ENCODE assay signal across 8 mouse cellular contexts in genomic region chr17:29263840-29264633, GRCm38 (mm10). TPM values are rescaled to one million over a fixed set of nuclear protein-coding genes. Genes with fewer than 3 reads are reported as not detected.
DNase-seq lines count a peak whose midpoint lies in the region; ATAC-seq and TF ChIP-seq lines count a peak whose summit lies in the region.

Gene Ppil1, minus strand, starts transcription at chr17:29264186.

- peak; percentile 57; the same call in 1 of the 2 replicates for ATAC-seq in embryonic facial prominence, embryonic 12.5 days (ENCODE audit: insufficient number of reproducible peaks, insufficient read depth, low FRiP score, low TSS enrichment)
- ATAC-seq in limb, embryonic 14.5 days (ENCODE audit: low FRiP score, low read depth), result peak; percentile 79
- ATAC-seq in midbrain, postnatal 0 days (ENCODE audit: low FRiP score), result peak; percentile 78

- peak within 1 kb of the TSS; percentile 99 for H3K27ac ChIP-seq in embryonic facial prominence, embryonic 12.5 days
- peak within 1 kb of the TSS; percentile 97 for H3K27ac ChIP-seq in kidney, adult 2 months (ENCODE audit: insufficient read depth, low read depth, low read length)
- peak within 1 kb of the TSS; percentile 96 for H3K27ac ChIP-seq in limb, embryonic 14.5 days (replicated peaks; ENCODE audit: low read depth, low read length)
- peak within 1 kb of the TSS; percentile 93 for H3K27ac ChIP-seq in midbrain, postnatal 0 days (ENCODE audit: low read depth, low read length)

- no peak for TF ChIP-seq POLR2A in kidney, adult 2 months (IDR thresholded peaks at IDR 0.05; ENCODE audit: low read depth, low read length)
- peak; percentile 52; the same call in 1 of the 2 replicates for TF ChIP-seq POLR2A in limb, embryonic 14.5 days (IDR thresholded peaks at IDR 0.05; ENCODE audit: borderline replicate concordance, extremely low read depth, insufficient read depth, insufficient read length)

- peak; percentile 92 for DNase-seq in 3T3-L1 (ENCODE audit: low read depth, low spot score)
- DNase-seq in adrenal gland, postnatal 25 days, result peak; percentile 83
- DNase-seq in heart, adult 18-20 months, result peak; percentile 87 to 93
- DNase-seq in kidney, adult 2 months, result peak; percentile 87
- peak; percentile 91 for DNase-seq in limb, embryonic 14.5 days (ENCODE audit: low spot score)
- DNase-seq in midbrain, postnatal 0 days (ENCODE audit: low spot score), result peak; percentile 84
- DNase-seq in spleen, postnatal 14 days (ENCODE audit: low spot score in 2 of 2), result peak; percentile 67 to 73

- H3K4me1 ChIP-seq in embryonic facial prominence, embryonic 12.5 days, result peaks cover 29% of the 10 kb centered on the region
- peaks cover 13% of the 10 kb centered on the region; the same call in 1 of the 2 replicates for H3K4me1 ChIP-seq in kidney, adult 2 months (ENCODE audit: control insufficient read depth, insufficient read depth, low read length)
- peaks cover 13% of the 10 kb centered on the region for H3K4me1 ChIP-seq in limb, embryonic 14.5 days (ENCODE audit: control insufficient read depth, insufficient read depth, low read length)
- peaks cover 8% of the 10 kb centered on the region; the same call in 1 of the 2 replicates for H3K4me1 ChIP-seq in midbrain, postnatal 0 days (ENCODE audit: insufficient read depth, low read length)

- peaks cover 22% of the 10 kb centered on the region for H3K36me3 ChIP-seq in embryonic facial prominence, embryonic 12.5 days
- H3K36me3 ChIP-seq in kidney, adult 2 months (ENCODE audit: control insufficient read depth, insufficient read depth, low read length), result no peaks in the 10 kb centered on the region
- H3K36me3 ChIP-seq in limb, embryonic 14.5 days (ENCODE audit: control insufficient read depth, insufficient read depth, low read length), result peaks cover 21% of the 10 kb centered on the region
- H3K36me3 ChIP-seq in midbrain, postnatal 0 days (ENCODE audit: insufficient read depth, low read length), result peaks cover 4% of the 10 kb centered on the region; the same call in 1 of the 2 replicates

- H3K9me3 ChIP-seq in embryonic facial prominence, embryonic 12.5 days, result no peaks in the 10 kb centered on the region
- no peaks in the 10 kb centered on the region for H3K9me3 ChIP-seq in limb, embryonic 14.5 days (ENCODE audit: control insufficient read depth, low read length)
- H3K9me3 ChIP-seq in midbrain, postnatal 0 days (ENCODE audit: low read length), result no peaks in the 10 kb centered on the region

- no peak for TF ChIP-seq CTCF in kidney, adult 2 months (conservative IDR thresholded peaks at IDR 0.05; ENCODE audit: insufficient read depth, insufficient read length, low read depth, low read length)
- TF ChIP-seq CTCF in midbrain, postnatal 0 days (IDR thresholded peaks at IDR 0.05), result no peak

- H3K4me3 ChIP-seq in embryonic facial prominence, embryonic 12.5 days, result peak within 1 kb of the TSS; percentile 89
- H3K4me3 ChIP-seq in kidney, adult 2 months (ENCODE audit: insufficient read depth, low read depth, low read length), result peak within 1 kb of the TSS; percentile 82
- peak within 1 kb of the TSS; percentile 73 for H3K4me3 ChIP-seq in limb, embryonic 14.5 days (replicated peaks; ENCODE audit: low read length)
- H3K4me3 ChIP-seq in midbrain, postnatal 0 days (ENCODE audit: low read depth, low read length), result peak within 1 kb of the TSS; percentile 75

- no peaks in the 10 kb centered on the region for H3K27me3 ChIP-seq in embryonic facial prominence, embryonic 12.5 days
- H3K27me3 ChIP-seq in kidney, adult 2 months (replicated peaks; ENCODE audit: control insufficient read depth, insufficient read depth, low read length), result no peaks in the 10 kb centered on the region
- H3K27me3 ChIP-seq in limb, embryonic 14.5 days (ENCODE audit: control insufficient read depth, insufficient read depth, low read length), result no peaks in the 10 kb centered on the region
- no peaks in the 10 kb centered on the region for H3K27me3 ChIP-seq in midbrain, postnatal 0 days (ENCODE audit: insufficient read depth, low read length)

- peak within 1 kb of the TSS; percentile 79 for H3K9ac ChIP-seq in embryonic facial prominence, embryonic 12.5 days
- peak within 1 kb of the TSS; percentile 82 for H3K9ac ChIP-seq in limb, embryonic 14.5 days (ENCODE audit: low read depth, low read length, severe bottlenecking)
- peak within 1 kb of the TSS; percentile 79 for H3K9ac ChIP-seq in midbrain, postnatal 0 days (replicated peaks; ENCODE audit: low read length, poor library complexity, severe bottlenecking)

- H3K4me2 ChIP-seq in embryonic facial prominence, embryonic 12.5 days (replicated peaks), result peak within 1 kb of the TSS; percentile 59
- H3K4me2 ChIP-seq in limb, embryonic 14.5 days (replicated peaks; ENCODE audit: low read depth, low read length, severe bottlenecking), result peak within 1 kb of the TSS; percentile 54
- peak within 1 kb of the TSS; percentile 63 for H3K4me2 ChIP-seq in midbrain, postnatal 0 days (ENCODE audit: low read depth, low read length, poor library complexity, severe bottlenecking)

- 6% methylated on average over 38 of the region's 38 CpGs for WGBS in embryonic facial prominence, embryonic 12.5 days
- 10% methylated on average over 38 of the region's 38 CpGs for WGBS in kidney, adult 2 months
- WGBS in limb, embryonic 14.5 days, result 6% methylated on average over 38 of the region's 38 CpGs
- 7% methylated on average over 38 of the region's 38 CpGs for WGBS in midbrain, postnatal 0 days

RNA-seq across cellular contexts. Expression of gene Ppil1, which starts in this region (rescaled TPM):
- total RNA-seq in adrenal gland, postnatal 25 days (2021), result 22.3 and 28.9 TPM in 2 replicates
- 154 and 162 TPM in 2 replicates for polyA plus RNA-seq in embryonic facial prominence, embryonic 12.5 days (2016; fragmentation: Nextera tagmentation; extraction: Ambion mirVana)
- total RNA-seq in heart, adult 18-20 months (2021), result 10 to 100 TPM; 34.9 to 36.5 TPM
- 21.5 and 23.5 TPM in 2 replicates for polyA plus RNA-seq in kidney, adult 2 months (2012; rRNA removed)
- 76.5 and 78.5 TPM in 2 replicates for polyA plus RNA-seq in limb, embryonic 14.5 days (2012; rRNA removed)
- polyA plus RNA-seq in limb, embryonic 14.5 days (2014; fragmentation: Nextera tagmentation; extraction: Ambion mirVana), result 130 and 132 TPM in 2 replicates
- 70.3 and 77.9 TPM in 2 replicates for total RNA-seq in midbrain, postnatal 0 days (2014; rRNA removed)
- 95.7 and 103 TPM in 2 replicates for polyA plus RNA-seq in midbrain, postnatal 0 days (2015; fragmentation: Nextera tagmentation; extraction: Ambion mirVana)

Comparison
In these comparisons a context has a peak if more than half of its experiments do, and no peak if none do; other contexts are left out.
1. Peak in every context shown above with its lines: DNase-seq, ATAC-seq, H3K4me3 ChIP-seq and H3K27ac ChIP-seq.